Mouse (Mus musculus) CH12.LX (cell line): Measurements from ENCODE around the gene Rfx4. TPM values are rescaled to one million over a fixed set of nuclear protein-coding genes. Genes with fewer than 3 reads are reported as not detected.

Experiments used
- DNase-seq: peaks from one replicate; pipeline ENCODE4 v3.0.0-alpha.2; 2013; ENCODE audit errors: extremely low read depth
- H3K27ac ChIP-seq: 2 replicates; pipeline ENCODE4 v1.5.1; 2012; ENCODE audit warnings: low read depth, mild to moderate bottlenecking, control low read depth, moderate library complexity; ENCODE audit not compliant: insufficient read depth
- H3K27me3 ChIP-seq: replicated peaks from 2 replicates; pipeline ENCODE3; 2012; ENCODE audit warnings: inconsistent platforms
- H3K36me3 ChIP-seq, 2 experiments: replicated peaks in 1 of 2; 2 replicates each; pipeline versions ENCODE3 to v1.6.1; 2012; ENCODE audit warnings: inconsistent platforms in 1 of 2, low read length in 1 of 2, mild to moderate bottlenecking in 1 of 2, mixed read lengths in 1 of 2, moderate library complexity in 1 of 2; ENCODE audit not compliant: control insufficient read depth in 1 of 2, insufficient read depth in 1 of 2
- H3K4me1 ChIP-seq, 2 experiments: 2 replicates each; pipeline ENCODE4 v1.6.1; 2012; ENCODE audit warnings: inconsistent platforms in 1 of 2, moderate library complexity in 1 of 2; ENCODE audit not compliant: insufficient read depth in 2 of 2, control insufficient read depth in 1 of 2
- H3K4me2 ChIP-seq: 2 replicates; pipeline ENCODE4 v1.6.1; 2012; ENCODE audit warnings: low read depth, mild to moderate bottlenecking, control low read depth; ENCODE audit not compliant: poor library complexity, insufficient read depth, severe bottlenecking
- H3K4me3 ChIP-seq, 3 experiments: fragments of 150-350 bp in 1 of 3; sonication (generic) in 1 of 3; replicated peaks in 1 of 3; 2 replicates each; pipeline versions ENCODE3 to v1.5.1; 2011 to 2012; ENCODE audit warnings: low read depth in 2 of 3, low read length in 2 of 3, mild to moderate bottlenecking in 2 of 3, moderate library complexity in 2 of 3, control low read depth in 1 of 3, improper control_type of control experiment in 1 of 3, inconsistent platforms in 1 of 3, mixed read lengths in 1 of 3; ENCODE audit not compliant: poor library complexity in 1 of 3
- H3K79me2 ChIP-seq: replicated peaks from 2 replicates; pipeline ENCODE4 v1.6.1; 2012; ENCODE audit warnings: mild to moderate bottlenecking, moderate library complexity; ENCODE audit not compliant: control insufficient read depth, poor library complexity, insufficient read depth, severe bottlenecking; ENCODE audit errors: extremely low read depth
- H3K9ac ChIP-seq: 2 replicates; pipeline ENCODE4 v1.6.1; 2012; ENCODE audit warnings: low read depth, mild to moderate bottlenecking, control low read depth, moderate library complexity; ENCODE audit not compliant: insufficient read depth
- H3K9me3 ChIP-seq: replicated peaks from 2 replicates; pipeline ENCODE3; 2012; ENCODE audit warnings: low read length, inconsistent platforms, mixed read lengths
- BHLHE40 ChIP-seq: IDR thresholded peaks from 2 replicates; pipeline ENCODE4 v1.6.1; 2011; ENCODE audit warnings: mild to moderate bottlenecking, low read depth, low read length, improper control_type of control experiment
- CHD1 ChIP-seq: IDR thresholded peaks from 2 replicates; pipeline ENCODE4 v1.6.1; 2012; ENCODE audit warnings: low read depth, low read length, improper control_type of control experiment, inconsistent platforms
- CHD2 ChIP-seq: IDR thresholded peaks from 2 replicates; pipeline ENCODE4 v1.6.1; 2011; ENCODE audit warnings: low read length, improper control_type of control experiment
- ELF1 ChIP-seq: IDR thresholded peaks from 2 replicates; pipeline ENCODE4 v1.6.1; 2014; ENCODE audit warnings: low read depth, mild to moderate bottlenecking, inconsistent platforms, low read length, improper control_type of control experiment
- ETS1 ChIP-seq: conservative IDR thresholded peaks from 2 replicates; pipeline ENCODE4 v1.6.1; 2012; ENCODE audit warnings: low read depth, mild to moderate bottlenecking, inconsistent platforms, low read length, improper control_type of control experiment, moderate library complexity
- GABPA ChIP-seq: IDR thresholded peaks from 2 replicates; pipeline ENCODE4 v1.6.1; 2012; ENCODE audit warnings: low read depth, low read length, improper control_type of control experiment, inconsistent platforms; ENCODE audit not compliant: insufficient replicate concordance
- KAT2A ChIP-seq: IDR thresholded peaks from 2 replicates; pipeline ENCODE4 v1.6.1; 2012; ENCODE audit warnings: low read length, improper control_type of control experiment, inconsistent platforms; ENCODE audit not compliant: insufficient replicate concordance
- MAFK ChIP-seq: IDR thresholded peaks from 2 replicates; pipeline ENCODE4 v1.6.1; 2011; ENCODE audit warnings: low read length, improper control_type of control experiment; ENCODE audit not compliant: insufficient replicate concordance
- MAX ChIP-seq: IDR thresholded peaks from 2 replicates; pipeline ENCODE4 v1.6.1; 2011; ENCODE audit warnings: low read length, improper control_type of control experiment
- MAZ ChIP-seq: IDR thresholded peaks from 2 replicates; pipeline ENCODE4 v1.6.1; 2012; ENCODE audit warnings: low read depth, mild to moderate bottlenecking, inconsistent platforms, low read length, improper control_type of control experiment, moderate library complexity
- MEF2A ChIP-seq: IDR thresholded peaks from 2 replicates; pipeline ENCODE4 v1.6.1; 2014; ENCODE audit warnings: low read depth, mild to moderate bottlenecking, inconsistent platforms, low read length, improper control_type of control experiment, borderline replicate concordance
- MXI1 ChIP-seq: IDR thresholded peaks from 2 replicates; pipeline ENCODE4 v1.6.1; 2011; ENCODE audit warnings: mild to moderate bottlenecking, low read depth, low read length, improper control_type of control experiment
- MYC ChIP-seq: IDR thresholded peaks from 2 replicates; pipeline ENCODE4 v1.6.1; 2011; ENCODE audit warnings: low read depth, mild to moderate bottlenecking, improper control_type of control experiment, low read length
- NELFE ChIP-seq: IDR thresholded peaks from 2 replicates; pipeline ENCODE4 v1.6.1; 2011; ENCODE audit warnings: low read depth, low read length, improper control_type of control experiment
- PAX5 ChIP-seq: IDR thresholded peaks from 2 replicates; pipeline ENCODE4 v1.6.1; 2012; ENCODE audit warnings: low read length, inconsistent platforms, mixed read lengths
- POLR2AphosphoS2 ChIP-seq: IDR thresholded peaks from 2 replicates; pipeline ENCODE4 v1.6.1; 2011; ENCODE audit warnings: low read depth, low read length, improper control_type of control experiment
- RAD21 ChIP-seq: IDR thresholded peaks from 2 replicates; pipeline ENCODE4 v1.6.1; 2011; ENCODE audit warnings: low read depth, mild to moderate bottlenecking, low read length, improper control_type of control experiment, moderate library complexity
- SIN3A ChIP-seq: IDR thresholded peaks from 2 replicates; pipeline ENCODE4 v1.6.1; 2012; ENCODE audit warnings: low read length, improper control_type of control experiment, inconsistent platforms
- SMC3 ChIP-seq: IDR thresholded peaks from 2 replicates; pipeline ENCODE4 v1.6.1; 2011; ENCODE audit warnings: low read depth, low read length, improper control_type of control experiment
- USF1 ChIP-seq: IDR thresholded peaks from 2 replicates; pipeline ENCODE4 v1.6.1; 2014; ENCODE audit warnings: low read depth, mild to moderate bottlenecking, inconsistent platforms, low read length, improper control_type of control experiment
- ZC3H11A ChIP-seq: IDR thresholded peaks from 2 replicates; pipeline ENCODE4 v1.6.1; 2012; ENCODE audit warnings: low read depth, mild to moderate bottlenecking, inconsistent platforms, low read length, improper control_type of control experiment
- dilution Hi-C: fragments of 300-500 bp; cut with MboI; formaldehyde crosslinking; loops from 2 replicates; pipeline ENCODE4 v1.14.3; 2020; ENCODE audit warnings: low sequenced_read_pairs; ENCODE audit not compliant: extremely low pct_unique_long_range_greater_than_20kb, extremely low pct_ligation_motif_present
- in situ Hi-C: fragments of 300-500 bp; cut with MboI; formaldehyde crosslinking; loops from 3 replicates; pipeline ENCODE4 v1.14.3; 2019; ENCODE audit warnings: low sequenced_read_pairs, low pct_ligation_motif_present, low pct_unique_long_range_greater_than_20kb, mixed read lengths
- polyA plus RNA-seq: library from polyadenylated mRNA; unstranded; fragments of >175 nt; gene quantifications from 2 replicates; pipeline ENCODE4 v1.2.1, GENCODE M21; 2012; ENCODE audit warnings: low read depth; ENCODE audit not compliant: insufficient read length
- total RNA-seq, 2 experiments: library from RNA; depleted of rRNA; stranded (reverse); fragments of 300-350 nt in 1 of 2; fragments of >200 nt in 1 of 2; gene quantifications; 2 replicates each; pipeline ENCODE4 v1.2.3; 2012 to 2014

The Rfx4 gene
- total and polyA plus RNA-seq, 3 experiments: 0.04 TPM; not detected in 2

GRCm38 (mm10) chr10:84807206-84807605 lies 51.3 kb downstream of the Rfx4 start:
- dilution Hi-C loops: no loop called here
- no peaks in the 10 kb centered on the region for H3K9me3 ChIP-seq
- H3K4me2 ChIP-seq: no peak overlapping the region
- no peak for DNase-seq
- peaks cover 2% of the 10 kb centered on the region for H3K27me3 ChIP-seq
- H3K4me1 ChIP-seq: no peaks in the 10 kb centered on the region
- H3K9ac ChIP-seq: no peak overlapping the region
- TF ChIP-seq SMC3 (no peak), MAX (no peak), MEF2A (no peak), KAT2A (no peak), ETS1 (no peak), CHD2 (no peak), MAZ (no peak), NELFE (no peak), ZC3H11A (no peak)
- H3K36me3 ChIP-seq: no peaks in the 10 kb centered on the region
- no peak overlapping the region for H3K4me3 ChIP-seq
- in situ Hi-C loops: no loop called here
- H3K27ac ChIP-seq: no peak overlapping the region
- H3K79me2 ChIP-seq: no peaks in the 10 kb centered on the region

- Histone ChIP-seq H3K4me3 (no peak overlapping the region), H3K9me3 (no peaks in the 10 kb centered on the region), H3K9ac (no peak overlapping the region), H3K36me3 (no peaks in the 10 kb centered on the region), H3K4me2 (no peak overlapping the region)
- no peak for DNase-seq
- dilution Hi-C loops: no loop called here
- no peak for TF ChIP-seq MEF2A
- TF ChIP-seq MAFK: no peak
- TF ChIP-seq SIN3A: no peak
- TF ChIP-seq, all 38 proteins: peak for 0
- H3K4me1 ChIP-seq: peaks cover under 1 to 5% of the 10 kb centered on the region in 2 experiments
- no peaks in the 10 kb centered on the region for H3K79me2 ChIP-seq
- in situ Hi-C loops: no loop called here
- peaks cover 5% of the 10 kb centered on the region for H3K27me3 ChIP-seq
- H3K27ac ChIP-seq: no peak overlapping the region
Observed at GRCm38 (mm10) chr10:84810030-84810849, 54.4 kb downstream of the Rfx4 start.

- H3K27ac ChIP-seq: no peak overlapping the region
- no peak for DNase-seq
- H3K36me3 ChIP-seq: no peaks in the 10 kb centered on the region
Observed at GRCm38 (mm10) chr10:84811171-84811912, 55.5 kb downstream of the Rfx4 start.

More at GRCm38 (mm10) chr10:84811171-84811912, 55.5 kb downstream of the Rfx4 start:
- Histone ChIP-seq H3K4me2 (no peak overlapping the region), H3K79me2 (no peaks in the 10 kb centered on the region), H3K4me3 (no peak overlapping the region), H3K9ac (no peak overlapping the region), H3K4me1 (peaks cover 8 to 15% of the 10 kb centered on the region in 2 experiments), H3K27me3 (peaks cover 3% of the 10 kb centered on the region), H3K9me3 (no peaks in the 10 kb centered on the region)
- dilution Hi-C loops: no loop called here
- in situ Hi-C loops: no loop called here
- no peak for TF ChIP-seq SIN3A
- TF ChIP-seq BHLHE40: no peak
- no peak for TF ChIP-seq NELFE
- no peak for TF ChIP-seq MYC
- TF ChIP-seq CHD1: no peak
- TF ChIP-seq MAX: no peak
- TF ChIP-seq MEF2A: no peak
- TF ChIP-seq PAX5: no peak
- no peak for TF ChIP-seq ELF1
- TF ChIP-seq MXI1: no peak
- no peak for TF ChIP-seq KAT2A
- no peak for TF ChIP-seq GABPA
- TF ChIP-seq POLR2AphosphoS2: no peak
- TF ChIP-seq ETS1: no peak
- no peak for TF ChIP-seq SMC3
- TF ChIP-seq RAD21: no peak
- TF ChIP-seq USF1: no peak
